Mouse (Mus musculus) CH12F3 (cell line): Measurements from ENCODE around the gene Esrrb.

Experiments used
- in situ Hi-C: fragments of 300-500 bp; cut with MboI; formaldehyde crosslinking; loops from 2 replicates; pipeline ENCODE4 v1.14.3; 2020; ENCODE audit warnings: low sequenced_read_pairs

Gene Esrrb

GRCm38 (mm10) chr12:86402718-86403117, 41.8 kb downstream of the Esrrb start:
- in situ Hi-C loops = loop anchor here (5.0 kb wide), 1 partner anchor 265 kb away; no protein-coding TSS in a partner anchor

- in situ Hi-C loops = no loop called here
Measured at GRCm38 (mm10) chr12:86421490-86421904, 60.6 kb downstream of the Esrrb start.

- in situ Hi-C loops = no loop called here
Measured at GRCm38 (mm10) chr12:86422166-86422910, 61.4 kb downstream of the Esrrb start.

- in situ Hi-C loops = no loop called here
Measured at GRCm38 (mm10) chr12:86423102-86423501, 62.2 kb downstream of the Esrrb start.

- in situ Hi-C loops = no loop called here
Measured at GRCm38 (mm10) chr12:86427585-86427984, 66.7 kb downstream of the Esrrb start.

- in situ Hi-C loops = no loop called here
Measured at GRCm38 (mm10) chr12:86431671-86432070, 70.8 kb downstream of the Esrrb start.

GRCm38 (mm10) chr12:86433371-86433821, 72.5 kb downstream of the Esrrb start:
- in situ Hi-C loops = no loop called here

GRCm38 (mm10) chr12:86435651-86436050, 74.7 kb downstream of the Esrrb start:
- in situ Hi-C loops = no loop called here

GRCm38 (mm10) chr12:86450848-86451247, 89.9 kb downstream of the Esrrb start:
- in situ Hi-C loops = no loop called here

- in situ Hi-C loops = no loop called here
Measured at GRCm38 (mm10) chr12:86455009-86455408, 94.1 kb downstream of the Esrrb start.

GRCm38 (mm10) chr12:86462742-86463470, 102.0 kb downstream of the Esrrb start:
- in situ Hi-C loops = no loop called here

- in situ Hi-C loops = no loop called here
Measured at GRCm38 (mm10) chr12:86464385-86464784, 103.5 kb downstream of the Esrrb start.

GRCm38 (mm10) chr12:86466180-86466579, 105.3 kb downstream of the Esrrb start:
- in situ Hi-C loops = no loop called here

- in situ Hi-C loops = no loop called here
Measured at GRCm38 (mm10) chr12:86469919-86470318, 109.0 kb downstream of the Esrrb start.

- in situ Hi-C loops = no loop called here
Measured at GRCm38 (mm10) chr12:86470912-86471311, 110.0 kb downstream of the Esrrb start.

GRCm38 (mm10) chr12:86473630-86474029, 112.7 kb downstream of the Esrrb start:
- in situ Hi-C loops = no loop called here

GRCm38 (mm10) chr12:86475994-86476393, 115.1 kb downstream of the Esrrb start:
- in situ Hi-C loops = no loop called here

GRCm38 (mm10) chr12:86478908-86479307, 118.0 kb downstream of the Esrrb start:
- in situ Hi-C loops = no loop called here

GRCm38 (mm10) chr12:86482029-86482428, 121.1 kb downstream of the Esrrb start:
- in situ Hi-C loops = no loop called here

GRCm38 (mm10) chr12:86483413-86483841, 122.5 kb downstream of the Esrrb start:
- in situ Hi-C loops = no loop called here

GRCm38 (mm10) chr12:86488005-86488404, 127.1 kb downstream of the Esrrb start:
- in situ Hi-C loops = no loop called here

- in situ Hi-C loops = no loop called here
Measured at GRCm38 (mm10) chr12:86490052-86490451, 129.1 kb downstream of the Esrrb start.
